Mouse (Mus musculus) myocyte (in vitro differentiated cells): ENCODE data around the gene Mpzl2.

ENCODE experiments used
- CEBPB ChIP-seq: IDR thresholded peaks from 2 replicates; pipeline ENCODE4 v1.6.1; 2011; ENCODE audit warnings: mild to moderate bottlenecking, moderate library complexity; ENCODE audit not compliant: poor library complexity, insufficient read depth, severe bottlenecking
- E2F4 ChIP-seq: IDR thresholded peaks from one replicate; pipeline ENCODE4 v1.6.1; 2011; ENCODE audit warnings: mild to moderate bottlenecking, control low read depth, moderate library complexity; ENCODE audit not compliant: insufficient read depth
- MAX ChIP-seq: IDR thresholded peaks from one replicate; pipeline ENCODE4 v1.6.1; 2011; ENCODE audit warnings: low read depth, mild to moderate bottlenecking, control low read depth
- MYOG ChIP-seq, 3 experiments: IDR thresholded peaks; one replicate each; pipeline ENCODE4 v1.6.1; 2011; ENCODE audit warnings: control low read depth in 2 of 3, low read depth in 2 of 3, mild to moderate bottlenecking in 2 of 3; ENCODE audit not compliant: insufficient read length in 2 of 3, control insufficient read depth in 1 of 3, insufficient read depth in 1 of 3
- POLR2A ChIP-seq: IDR thresholded peaks from one replicate; pipeline ENCODE4 v1.6.1; 2011; ENCODE audit warnings: low read depth, mild to moderate bottlenecking, control low read depth, moderate library complexity; ENCODE audit not compliant: insufficient read length
- POLR2AphosphoS2 ChIP-seq: IDR thresholded peaks from one replicate; pipeline ENCODE4 v1.6.1; 2011; ENCODE audit warnings: low read depth, control low read depth; ENCODE audit not compliant: insufficient read length
- SRF ChIP-seq: IDR thresholded peaks from one replicate; pipeline ENCODE4 v1.6.1; 2011; ENCODE audit warnings: low read depth; ENCODE audit not compliant: control insufficient read depth, insufficient read length
- TCF12 ChIP-seq: IDR thresholded peaks from one replicate; pipeline ENCODE4 v1.6.1; 2011; ENCODE audit warnings: mild to moderate bottlenecking, control low read depth; ENCODE audit not compliant: poor library complexity, insufficient read depth, severe bottlenecking
- TCF3 ChIP-seq: IDR thresholded peaks from one replicate; pipeline ENCODE4 v1.6.1; 2011; ENCODE audit warnings: low read depth, control low read depth; ENCODE audit not compliant: insufficient read length
- USF1 ChIP-seq: IDR thresholded peaks from one replicate; pipeline ENCODE4 v1.6.1; 2011; ENCODE audit warnings: low read depth, mild to moderate bottlenecking, control low read depth, moderate library complexity

DNA sequence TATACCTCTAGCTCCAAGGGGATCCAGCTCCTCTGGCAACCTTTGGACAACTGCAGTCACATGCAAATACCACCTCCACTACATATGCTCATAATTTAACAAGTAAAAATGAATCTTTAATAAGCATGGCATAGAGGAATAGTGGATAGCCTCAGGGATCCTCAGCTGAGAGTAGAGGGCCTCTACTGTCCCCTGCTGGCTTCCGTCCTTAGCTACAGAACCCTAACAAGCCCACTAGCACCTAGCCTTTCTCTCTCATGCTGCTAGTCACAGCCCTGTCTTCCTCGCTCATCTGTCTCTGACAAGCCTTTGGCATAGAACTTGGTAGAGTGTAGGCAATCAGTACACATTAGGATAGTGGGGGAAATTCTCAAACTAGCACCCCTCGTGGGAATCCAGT, 51.2 kb downstream of the Mpzl2 start:
- TF ChIP-seq CEBPB (no peak), POLR2A (no peak), SRF (no peak), POLR2AphosphoS2 (no peak), TCF12 (no peak), USF1 (no peak), MAX (no peak), TCF3 (no peak), E2F4 (no peak), MYOG (IDR thresholded peaks at IDR 0.05; ENCODE audit: control insufficient read depth in 1 of 3, insufficient read depth in 1 of 3, insufficient read length in 2 of 3, low read depth in 2 of 3) (no peak)
